Mouse (Mus musculus) lung, adult 2 months (tissue): ENCODE results near the gene Zfp280c. TPM values are rescaled to one million over a fixed set of nuclear protein-coding genes. Genes with fewer than 3 reads are reported as not detected.
A peak's percentile ranks its signal among the peaks of the same experiment; 100 is the strongest.

Experiments used
- DNase-seq: peaks from one replicate; pipeline ENCODE4 v3.0.0; 2022
- H3K4me1 ChIP-seq: fragments of 200-500 bp; 2 replicates; pipeline ENCODE4 v1.6.1; 2011; ENCODE audit warnings: low read length; ENCODE audit not compliant: control insufficient read depth, insufficient read depth
- H3K4me3 ChIP-seq: fragments of 200-500 bp; replicated peaks from 2 replicates; pipeline ENCODE3; 2011; ENCODE audit warnings: low read depth, mild to moderate bottlenecking, control low read depth, low read length; ENCODE audit errors: extremely low read depth
- CTCF ChIP-seq: fragments of 200-500 bp; IDR thresholded peaks from 2 replicates; pipeline ENCODE4 v1.5.1; 2011; ENCODE audit warnings: mild to moderate bottlenecking, low read length, control low read depth; ENCODE audit not compliant: insufficient read depth
- POLR2A ChIP-seq: fragments of 200-500 bp; IDR thresholded peaks from 2 replicates; pipeline ENCODE4 v1.6.1; 2011; ENCODE audit warnings: low read depth, mild to moderate bottlenecking, control low read depth, low read length, borderline replicate concordance; ENCODE audit errors: extremely low read depth
- WGBS: fragments of 180-500 bp; shearing (Covaris S2); methylation state at CpG from one replicate; pipeline ENCODE4 v1.1.7; 2018; 5-methylcytosine and 5-hydroxymethylcytosine counted together
- polyA plus RNA-seq: library from polyadenylated mRNA; depleted of rRNA; stranded (reverse); fragments of >200 nt; gene quantifications from 2 replicates; pipeline ENCODE4 v1.2.3, GENCODE M21; 2012; rRNA removed

The Zfp280c gene
- polyA plus RNA-seq, result 1.9 and 4.1 TPM in 2 replicates

- peak; percentile 52 for DNase-seq
- no peaks in the 10 kb centered on the region for H3K4me1 ChIP-seq
- 32% methylated on average over 45 of the region's 45 CpGs for WGBS
- H3K4me3 ChIP-seq, result peak within 1 kb of the TSS; percentile 91
- TF ChIP-seq CTCF (no peak), POLR2A (peak; percentile 58; the same call in 1 of the 2 replicates)
These were observed at the start of gene Zfp280c for GRCm38 (mm10) chrX:48594099-48594760. Zfp280c (minus strand) TSS chrX:48594504.

GRCm38 (mm10) chrX:48637032-48637431, 42.7 kb upstream of the Zfp280c start:
- 49% methylated on average over 2 of the region's 2 CpGs for WGBS
- Histone ChIP-seq H3K4me3 (no peak overlapping the region), H3K4me1 (no peaks in the 10 kb centered on the region)
- TF ChIP-seq POLR2A (no peak), CTCF (0 out of 2 replicates have a peak, but pooled peaks have one; percentile 20)
- no peak for DNase-seq

GRCm38 (mm10) chrX:48624054-48624420, 29.7 kb upstream of the Zfp280c start:
- Histone ChIP-seq H3K4me1 (no peaks in the 10 kb centered on the region; the same call in 1 of the 2 replicates), H3K4me3 (peak overlapping the region; percentile 79)
- TF ChIP-seq POLR2A (no peak), CTCF (no peak)
- 42% methylated on average over 9 of the region's 9 CpGs for WGBS
- DNase-seq, result peak; percentile 2

- DNase-seq, result peak; percentile 70
- Histone ChIP-seq H3K4me3 (peak within 1 kb of the TSS; percentile 79), H3K4me1 (no peaks in the 10 kb centered on the region; the same call in 1 of the 2 replicates)
- WGBS, result 27% methylated on average over 38 of the region's 38 CpGs
- peak; percentile 67; the same call in 1 of the 2 replicates for TF ChIP-seq POLR2A
- TF ChIP-seq CTCF, result no peak
These were observed 29.2 kb upstream of the Zfp280c start, which contains the start of gene Slc25a14 for GRCm38 (mm10) chrX:48623379-48624053. Slc25a14 (plus strand) TSS chrX:48623413.

GRCm38 (mm10) chrX:48623049-48623378, 28.7 kb upstream of the Zfp280c start:
- 28% methylated on average over 4 of the region's 4 CpGs for WGBS
- no peak for TF ChIP-seq POLR2A
- no peak for TF ChIP-seq CTCF

GRCm38 (mm10) chrX:48604872-48605271, 10.6 kb upstream of the Zfp280c start:
- DNase-seq, result no peak
- no peaks in the 10 kb centered on the region for H3K4me1 ChIP-seq
- TF ChIP-seq POLR2A (no peak), CTCF (no peak)

More at GRCm38 (mm10) chrX:48623049-48623378, 28.7 kb upstream of the Zfp280c start:
- Histone ChIP-seq H3K4me3 (no peak overlapping the region), H3K4me1 (no peaks in the 10 kb centered on the region; the same call in 1 of the 2 replicates)
- DNase-seq, result no peak

GRCm38 (mm10) chrX:48596906-48597305, 2.6 kb upstream of the Zfp280c start:
- Histone ChIP-seq H3K4me3 (no peak overlapping the region), H3K4me1 (no peaks in the 10 kb centered on the region)
- TF ChIP-seq CTCF (no peak), POLR2A (no peak)
- whole genome bisulfite sequencing, result 77% methylated on average over 5 of the region's 5 CpGs
- DNase-seq, result no peak

More at GRCm38 (mm10) chrX:48604872-48605271, 10.6 kb upstream of the Zfp280c start:
- no peak overlapping the region for H3K4me3 ChIP-seq
- 35% methylated on average over 2 of the region's 2 CpGs for WGBS

GRCm38 (mm10) chrX:48596053-48596452, 1.7 kb upstream of the Zfp280c start:
- TF ChIP-seq POLR2A, result no peak
- no peak for TF ChIP-seq CTCF
- Histone ChIP-seq H3K4me1 (no peaks in the 10 kb centered on the region), H3K4me3 (no peak overlapping the region)
- no peak for DNase-seq
- 78% methylated on average over 9 of the region's 9 CpGs for WGBS

- no peak for TF ChIP-seq CTCF
- no peak for TF ChIP-seq POLR2A
- 35% methylated on average over 15 of the region's 15 CpGs for WGBS
- no peaks in the 10 kb centered on the region for H3K4me1 ChIP-seq
- H3K4me3 ChIP-seq, result peak overlapping the region; percentile 91
- peak; percentile 2 for DNase-seq
These were observed 594 bp downstream of the Zfp280c start for GRCm38 (mm10) chrX:48593721-48594098.
